Mouse (Mus musculus) spleen, adult 2 months (tissue): ENCODE data around the gene Cript.

Experiments
- CTCF ChIP-seq: fragments of 200-500 bp; IDR thresholded peaks from 2 replicates; pipeline ENCODE4 v1.5.1; 2011; ENCODE audit warnings: mild to moderate bottlenecking, inconsistent platforms; ENCODE audit not compliant: insufficient read depth, insufficient read length, insufficient replicate concordance; ENCODE audit errors: extremely low read depth
- POLR2A ChIP-seq: fragments of 200-500 bp; IDR thresholded peaks from 2 replicates; pipeline ENCODE4 v1.6.1; 2011; ENCODE audit warnings: low read depth, low read length, inconsistent platforms

DNA sequence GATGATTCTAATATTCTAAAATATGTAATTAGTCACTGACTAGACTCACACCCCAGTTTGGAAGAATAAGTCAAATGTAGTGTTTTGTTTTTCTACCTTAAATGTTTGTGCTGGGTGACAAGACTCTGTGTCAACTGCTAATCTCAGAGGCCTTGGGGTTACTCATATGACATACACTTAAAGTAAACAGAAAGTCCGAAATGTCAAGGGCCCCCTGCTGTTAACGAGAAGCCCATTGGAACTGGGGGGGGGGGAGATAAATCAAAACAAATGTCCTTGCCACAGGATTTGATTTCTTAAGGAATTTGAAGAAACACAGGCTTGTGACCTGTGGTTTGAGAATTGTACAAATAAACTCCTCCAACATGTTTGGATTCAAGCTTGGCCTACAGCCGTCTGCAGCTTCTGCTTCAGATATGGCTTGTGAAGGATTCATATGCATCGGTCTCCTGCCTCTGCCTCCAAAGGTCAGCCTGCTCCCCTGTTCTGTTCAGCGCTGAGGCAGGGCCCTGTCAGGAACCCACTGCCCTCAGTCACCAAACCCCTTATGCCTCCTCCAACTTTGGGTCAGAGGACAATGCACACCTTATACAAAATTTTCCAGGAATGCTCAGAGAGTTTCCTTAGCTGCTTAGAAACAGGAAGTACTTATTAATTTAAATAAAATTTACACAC lies 47.6 kb downstream of the Cript start:
- no peak for TF ChIP-seq POLR2A
- no peak for TF ChIP-seq CTCF
